Mouse (Mus musculus) macrophage (primary cell): ENCODE results near the gene U2af2. TPM values are rescaled to one million over a fixed set of nuclear protein-coding genes. Genes with fewer than 3 reads are reported as not detected.

Source experiments
- H3K27ac ChIP-seq: fragments of 350-480 bp; formaldehyde crosslinking; 2 replicates; pipeline ENCODE4 v1.9.0; 2021
- H3K36me3 ChIP-seq: fragments of 350-480 bp; formaldehyde crosslinking; 2 replicates; pipeline ENCODE4 v1.9.0; 2021; ENCODE audit errors: inconsistent target
- H3K4me3 ChIP-seq: fragments of 350-480 bp; formaldehyde crosslinking; 2 replicates; pipeline ENCODE4 v1.9.0; 2021; ENCODE audit errors: inconsistent target
- H3K79me2 ChIP-seq: fragments of 350-480 bp; formaldehyde crosslinking; 2 replicates; pipeline ENCODE4 v1.9.0; 2021; ENCODE audit errors: inconsistent target
- WGBS: methylation state at CpG from one replicate; pipeline ENCODE4 v1.1.7; 2026; ENCODE audit warnings: inconsistent platforms; ENCODE audit not compliant: missing documents; 5-methylcytosine and 5-hydroxymethylcytosine counted together
- polyA plus RNA-seq: library from polyadenylated mRNA; stranded (reverse); fragments of 250-400 nt; gene quantifications from 3 replicates; pipeline ENCODE4 v1.2.4, GENCODE M21; 2018; ENCODE audit warnings: inconsistent platforms
- total RNA-seq, 78 experiments: library from RNA; depleted of rRNA; stranded (reverse); fragments of 250-400 nt; gene quantifications; 1 replicate in 9 of 78; 2 replicates in 24 of 78; 3 replicates in 43 of 78; 4 replicates in 2 of 78; pipeline ENCODE4 v1.2.4; 2018; ENCODE audit warnings: inconsistent platforms in 56 of 78

Gene U2af2
- total RNA-seq (2018; cell fraction: chromatin; rRNA removed) = 100 to 1,000 TPM; 468 to 929 (median 653) TPM
- 100 to 1,000 TPM in 13 of 26 experiments, 10 to 100 TPM in 13; 71.7 to 122 (median 101) TPM for total RNA-seq (2018; cell fraction: cytosol; rRNA removed)
- total RNA-seq (2018; cell fraction: nucleus; rRNA removed) = 100 to 1,000 TPM; 190 to 472 (median 318) TPM
- polyA plus RNA-seq = 93.4 to 180 TPM (median 101 TPM) in 3 replicates

GRCm38 (mm10) chr7:5061774-5062359 lies at the start of gene U2af2:
Gene U2af2 (plus strand): TSS chr7:5062143.
- H3K79me2 ChIP-seq = peaks cover 44% of the 10 kb centered on the region
- H3K36me3 ChIP-seq = peaks cover 9% of the 10 kb centered on the region
- H3K4me3 ChIP-seq = peak within 1 kb of the TSS; percentile 72
- peak within 1 kb of the TSS; percentile 98 for H3K27ac ChIP-seq
- under 1% methylated on average over 53 of the region's 65 CpGs for WGBS

GRCm38 (mm10) chr7:5012681-5013513 lies 49.0 kb upstream of the U2af2 start:
- Histone ChIP-seq H3K27ac (peak overlapping the region; percentile 87; the same call in 1 of the 2 replicates), H3K79me2 (peaks cover 40% of the 10 kb centered on the region; the same call in 1 of the 2 replicates), H3K4me3 (peak overlapping the region; percentile 54; the same call in 1 of the 2 replicates), H3K36me3 (peaks cover 41% of the 10 kb centered on the region)
- 80% methylated on average over 26 of the region's 27 CpGs for WGBS

GRCm38 (mm10) chr7:5014251-5015117 lies 47.5 kb upstream of the U2af2 start, which contains the start of the genes Zfp524 and Fiz1:
Gene Zfp524 (plus strand): TSS chr7:5014415.
Gene Fiz1 (minus strand): TSS chr7:5014697.
- peak within 1 kb of the TSS; percentile 87 for H3K27ac ChIP-seq
- peaks cover 32% of the 10 kb centered on the region for H3K36me3 ChIP-seq
- H3K4me3 ChIP-seq = peak within 1 kb of the TSS; percentile 54
- 1% methylated on average over 41 of the region's 42 CpGs for WGBS
- H3K79me2 ChIP-seq = peaks cover 55% of the 10 kb centered on the region; the same call in 1 of the 2 replicates

- WGBS = 1% methylated on average over 54 of the region's 76 CpGs
- peaks cover 54% of the 10 kb centered on the region; the same call in 1 of the 2 replicates for H3K79me2 ChIP-seq
- H3K27ac ChIP-seq = peak within 1 kb of the TSS; percentile 87
- peaks cover 25% of the 10 kb centered on the region for H3K36me3 ChIP-seq
- peak within 1 kb of the TSS; percentile 54 for H3K4me3 ChIP-seq
These were observed 46.6 kb upstream of the U2af2 start, which contains the start of gene Gm44973 for GRCm38 (mm10) chr7:5015118-5016001. Gene Gm44973 (plus strand): TSS chr7:5015496.

GRCm38 (mm10) chr7:5016057-5016456 lies 45.9 kb upstream of the U2af2 start:
- Histone ChIP-seq H3K27ac (peak overlapping the region; percentile 74), H3K4me3 (peak overlapping the region; percentile 35)
- 27% methylated on average over 3 of the region's 3 CpGs for WGBS

GRCm38 (mm10) chr7:5016920-5017319 lies 45.0 kb upstream of the U2af2 start:
- 80% methylated on average over 2 of the region's 2 CpGs for WGBS
- Histone ChIP-seq H3K79me2 (peaks cover 57% of the 10 kb centered on the region), H3K27ac (no peak overlapping the region), H3K36me3 (peaks cover 11% of the 10 kb centered on the region), H3K4me3 (no peak overlapping the region)

More at GRCm38 (mm10) chr7:5016057-5016456, 45.9 kb upstream of the U2af2 start:
- H3K36me3 ChIP-seq = peaks cover 18% of the 10 kb centered on the region
- H3K79me2 ChIP-seq = peaks cover 57% of the 10 kb centered on the region

GRCm38 (mm10) chr7:5017352-5017751 lies 44.6 kb upstream of the U2af2 start:
- WGBS = 94% methylated on average over 16 of the region's 16 CpGs

GRCm38 (mm10) chr7:5017931-5018330 lies 44.0 kb upstream of the U2af2 start:
- WGBS = 94% methylated on average over 21 of the region's 21 CpGs
- Histone ChIP-seq H3K36me3 (peaks cover 11% of the 10 kb centered on the region; the same call in 1 of the 2 replicates), H3K4me3 (no peak overlapping the region), H3K79me2 (peaks cover 57% of the 10 kb centered on the region), H3K27ac (no peak overlapping the region)

More at GRCm38 (mm10) chr7:5017352-5017751, 44.6 kb upstream of the U2af2 start:
- H3K4me3 ChIP-seq = no peak overlapping the region
- H3K79me2 ChIP-seq = peaks cover 57% of the 10 kb centered on the region
- H3K36me3 ChIP-seq = peaks cover 11% of the 10 kb centered on the region; the same call in 1 of the 2 replicates
- H3K27ac ChIP-seq = no peak overlapping the region

- peak overlapping the region; percentile 81 for H3K27ac ChIP-seq
- peaks cover 25% of the 10 kb centered on the region; the same call in 1 of the 2 replicates for H3K36me3 ChIP-seq
- H3K4me3 ChIP-seq = peak overlapping the region; percentile 44
- H3K79me2 ChIP-seq = peaks cover 70% of the 10 kb centered on the region
- 30% methylated on average over 1 of the region's 8 CpGs for WGBS
These were observed 42.4 kb upstream of the U2af2 start for GRCm38 (mm10) chr7:5019576-5019975.

GRCm38 (mm10) chr7:5020000-5020681 lies 41.8 kb upstream of the U2af2 start, which contains the start of the genes Zfp865 and Ccdc106:
Gene Zfp865 (plus strand): TSS chr7:5020376.
Gene Ccdc106 (plus strand): TSS chr7:5020553.
- Histone ChIP-seq H3K79me2 (peaks cover 76% of the 10 kb centered on the region), H3K36me3 (peaks cover 27% of the 10 kb centered on the region; the same call in 1 of the 2 replicates), H3K4me3 (peak within 1 kb of the TSS; percentile 84), H3K27ac (peak within 1 kb of the TSS; percentile 81)
- WGBS = 1% methylated on average over 48 of the region's 49 CpGs

- Histone ChIP-seq H3K36me3 (peaks cover 27% of the 10 kb centered on the region; the same call in 1 of the 2 replicates), H3K4me3 (peak overlapping the region; percentile 84), H3K27ac (peak overlapping the region; percentile 63), H3K79me2 (peaks cover 81% of the 10 kb centered on the region)
- 0% methylated on average over 15 of the region's 15 CpGs for WGBS
These were observed 41.3 kb upstream of the U2af2 start for GRCm38 (mm10) chr7:5020685-5021084.

- 48% methylated on average over 5 of the region's 5 CpGs for WGBS
- Histone ChIP-seq H3K36me3 (peaks cover 31% of the 10 kb centered on the region; the same call in 1 of the 2 replicates), H3K4me3 (peak overlapping the region; percentile 84), H3K27ac (peak overlapping the region; percentile 63), H3K79me2 (peaks cover 86% of the 10 kb centered on the region)
These were observed 40.7 kb upstream of the U2af2 start for GRCm38 (mm10) chr7:5021197-5021596.
